Mouse (Mus musculus): Measurements from ENCODE around the gene Olfr631.
"Not testable (repeated sequence)": the region's sequence is repeated elsewhere in the genome, so short reads cannot be mapped to it uniquely, and the experiment has no call there.

The Olfr631 gene

GRCm38 (mm10) chr7:103928525-103928924 is at the start of gene Olfr631:
TSS of gene Olfr631 (plus strand) at chr7:103928825.
- DNase-seq (ENCODE audit: low read depth) = no peak

GRCm38 (mm10) chr7:103886152-103886551 is 42.5 kb upstream of the Olfr631 start, which contains the start of gene Olfr66:
TSS of gene Olfr66 (minus strand) at chr7:103886252.
- no peak for DNase-seq (ENCODE audit: low read depth)

DNA sequence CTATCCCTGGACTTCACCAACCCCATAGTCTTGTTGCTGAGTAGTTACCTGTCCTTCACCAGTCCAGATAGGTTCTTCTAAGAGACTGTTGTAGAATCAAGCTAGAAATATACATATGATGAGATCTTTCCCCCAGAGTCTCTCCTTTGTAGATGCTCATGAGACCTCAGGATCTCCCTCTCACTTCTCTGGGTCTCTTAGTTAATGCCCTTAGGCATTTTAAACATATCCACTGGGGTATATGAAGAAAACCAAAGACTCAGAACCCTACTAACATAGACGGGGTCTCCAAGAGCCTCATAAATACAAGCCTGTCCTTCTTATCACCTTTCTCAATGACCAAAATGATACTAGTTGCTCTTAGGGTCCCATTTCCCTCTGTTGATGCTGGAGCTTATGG is 34.2 kb upstream of the Olfr631 start, which contains the start of gene Olfr64:
Gene Olfr64 (minus strand): TSS at position 101 of the 400 bp plus-strand sequence.
- DNase-seq (ENCODE audit: low read depth) = no peak

DNA sequence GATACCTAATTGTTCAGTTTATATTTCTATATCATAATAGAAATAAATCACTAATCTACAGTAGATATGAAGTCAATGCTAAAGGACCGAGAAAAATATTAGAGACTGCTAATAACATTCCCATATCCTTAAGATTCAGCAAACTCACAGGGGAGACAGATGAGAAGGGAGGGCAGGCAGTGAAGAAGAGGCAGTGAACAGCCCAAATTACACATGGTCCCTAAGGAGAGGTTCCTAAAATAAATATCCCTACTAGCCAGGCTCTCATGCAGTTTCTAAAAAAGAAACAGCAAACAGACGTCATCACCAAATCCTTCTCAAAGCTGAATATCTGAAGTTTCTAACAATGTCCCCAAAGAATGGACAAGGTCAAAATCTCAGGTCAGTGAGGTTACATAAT is 25.4 kb upstream of the Olfr631 start, which contains the start of gene Olfr65:
Gene Olfr65 (plus strand): TSS at position 301 of the 400 bp plus-strand sequence.
- no peak for DNase-seq (ENCODE audit: low read depth)

DNA sequence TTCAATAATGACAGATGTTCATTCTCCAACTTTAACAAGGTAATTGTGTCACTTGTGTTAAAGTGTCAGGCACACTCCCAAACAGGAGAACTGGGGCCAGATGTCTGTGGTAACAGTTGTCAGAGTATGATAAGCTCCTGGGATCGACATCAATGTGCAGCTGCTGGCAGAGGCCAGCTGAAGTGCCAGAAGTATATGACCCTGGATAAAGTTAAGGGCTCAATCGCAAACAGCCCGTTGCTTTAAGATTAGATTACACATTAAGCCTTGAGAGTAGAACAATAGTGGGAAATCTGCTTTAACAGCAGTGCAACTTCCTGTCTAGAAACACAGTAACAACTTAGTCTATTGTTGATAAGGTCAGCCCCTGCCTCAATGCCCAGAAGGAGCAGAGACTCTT is 18.6 kb upstream of the Olfr631 start:
- DNase-seq (ENCODE audit: low read depth) = no peak

DNA sequence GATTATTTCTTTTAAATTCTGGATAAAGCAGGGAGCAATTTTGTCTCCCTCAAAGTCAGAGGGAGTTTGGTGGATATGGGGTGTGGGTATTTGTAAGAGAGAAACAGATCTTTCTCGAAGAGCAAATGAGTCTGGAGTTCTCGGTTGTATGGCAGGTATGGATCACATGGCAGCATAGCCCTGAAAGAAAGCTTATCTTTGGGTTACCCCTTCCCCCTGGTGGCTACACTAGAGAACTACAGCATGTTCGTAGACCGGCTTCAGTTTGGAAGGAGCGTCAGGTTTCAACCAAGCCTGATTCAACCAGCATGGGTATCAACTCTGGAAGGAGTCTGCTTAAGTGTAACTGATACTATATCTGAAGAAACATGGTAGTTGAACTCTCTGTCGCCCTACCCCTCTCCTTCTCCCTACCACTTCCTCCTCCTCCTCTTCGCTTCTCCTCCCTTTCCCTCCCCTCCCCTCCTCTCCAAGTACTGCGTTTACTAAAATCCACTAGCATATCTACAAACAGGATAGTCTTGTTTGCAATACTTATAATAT is 15.6 kb upstream of the Olfr631 start:
- DNase-seq (ENCODE audit: low read depth) = peak; percentile 4

DNA sequence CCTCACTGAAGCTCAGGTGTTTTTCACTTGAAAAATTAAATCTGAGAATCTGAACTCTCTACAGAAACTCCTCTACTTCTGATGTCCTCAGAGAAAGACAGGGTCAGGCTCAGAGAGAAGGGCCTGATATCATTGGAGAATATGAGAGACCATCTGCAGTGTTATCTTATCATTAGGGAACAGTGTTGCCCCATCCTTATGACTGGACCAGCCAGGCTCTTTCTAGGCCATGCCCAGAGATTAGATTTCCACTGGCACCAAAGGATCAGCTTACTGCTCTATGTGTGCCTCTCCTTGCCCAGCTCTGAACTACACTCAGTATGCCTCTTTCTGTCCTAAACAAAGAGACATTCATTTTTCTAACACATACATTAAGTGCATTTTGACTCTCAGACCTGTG is 13.3 kb upstream of the Olfr631 start:
- DNase-seq (ENCODE audit: low read depth) = no peak

GRCm38 (mm10) chr7:103934264-103934663 is 5.6 kb downstream of the Olfr631 start, which contains the start of gene Olfr632:
TSS of gene Olfr632 (plus strand) at chr7:103934347.
- no peak for DNase-seq (ENCODE audit: low read depth)

- DNase-seq (ENCODE audit: low read depth) = peak; percentile 82
Measured at GRCm38 (mm10) chr7:103942730-103943129, 14.1 kb downstream of the Olfr631 start.

- no peak for DNase-seq (ENCODE audit: low read depth)
Measured at GRCm38 (mm10) chr7:103944137-103944536, 15.5 kb downstream of the Olfr631 start, which contains the start of gene Olfr633. TSS of gene Olfr633 (plus strand) at chr7:103944437.

GRCm38 (mm10) chr7:103966873-103967272 is 38.2 kb downstream of the Olfr631 start:
- not testable (repeated sequence) for DNase-seq (ENCODE audit: low read depth)

DNA sequence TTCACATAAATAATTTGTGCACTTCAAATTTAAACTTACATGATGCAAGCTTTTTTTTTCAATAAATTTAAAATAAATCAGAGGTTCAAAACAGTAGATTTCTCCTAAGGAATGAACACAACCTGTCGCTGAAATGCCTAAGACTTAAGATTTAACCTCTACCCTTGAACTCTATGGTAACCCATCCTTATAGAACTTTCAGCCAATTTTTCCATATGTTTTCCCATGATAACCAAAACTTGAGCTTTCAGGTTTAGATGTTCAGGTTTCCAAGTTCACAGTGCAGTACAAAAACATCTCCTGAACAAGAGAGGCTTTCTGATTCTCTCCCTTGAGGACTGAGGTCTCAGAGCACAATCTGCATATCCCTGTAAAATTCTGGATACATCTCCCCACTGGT is 42.2 kb downstream of the Olfr631 start, which contains the start of gene Olfr635:
Gene Olfr635 (plus strand): TSS at position 301 of the 400 bp plus-strand sequence.
- DNase-seq (ENCODE audit: low read depth) = no peak

DNA sequence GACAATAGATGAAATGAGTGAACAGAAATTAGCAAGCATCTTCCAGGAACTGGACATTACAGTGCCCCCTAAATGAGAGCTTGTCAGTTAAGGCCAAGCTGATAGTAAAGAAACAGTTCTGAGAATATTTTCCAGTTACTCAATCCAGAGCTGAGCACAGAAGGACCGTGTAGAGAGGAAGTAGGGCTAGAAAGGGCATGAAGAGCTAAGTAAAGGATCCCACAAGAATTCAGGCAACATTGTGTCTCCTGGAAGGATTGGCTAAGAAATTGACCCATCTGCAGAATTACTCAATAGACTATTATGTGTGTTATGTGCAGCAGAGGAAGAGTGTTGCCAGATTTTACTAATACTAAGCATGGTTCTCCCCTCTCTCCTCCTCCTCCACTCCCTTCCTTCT is 43.2 kb downstream of the Olfr631 start:
- DNase-seq (ENCODE audit: low read depth) = no peak
